Mouse (Mus musculus): ENCODE measurements at regions not wholly inside any gene's neighbourhood (a gene's known extent, or its start where the extent isn't known, plus 50 kb on each side); places are given as distances from the start of the nearest gene placed in this dataset.

GRCm38 (mm10) chr13:115911524-115912459 lies 397.7 kb downstream of the Isl1 start:
- no peak for TF ChIP-seq POLR2A (IDR thresholded peaks at IDR 0.05; ENCODE audit: borderline replicate concordance, extremely low read depth, insufficient read depth, insufficient read length, poor library complexity, severe bottlenecking)
- TF ChIP-seq CTCF (IDR thresholded peaks at IDR 0.05; ENCODE audit: borderline replicate concordance, extremely low read depth, insufficient read depth, insufficient read length) = no peak
- peak; percentile 79 for DNase-seq (ENCODE audit: low read depth)

GRCm38 (mm10) chr13:115910866-115911449 lies 398.5 kb downstream of the Isl1 start:
- DNase-seq (ENCODE audit: low read depth) = peak; percentile 84
- no peak for TF ChIP-seq POLR2A (IDR thresholded peaks at IDR 0.05; ENCODE audit: borderline replicate concordance, extremely low read depth, insufficient read depth, insufficient read length, poor library complexity, severe bottlenecking)
- no peak for TF ChIP-seq CTCF (IDR thresholded peaks at IDR 0.05; ENCODE audit: borderline replicate concordance, extremely low read depth, insufficient read depth, insufficient read length)

- no peak for DNase-seq (ENCODE audit: low read depth)
- TF ChIP-seq POLR2A (IDR thresholded peaks at IDR 0.05; ENCODE audit: borderline replicate concordance, extremely low read depth, insufficient read depth, insufficient read length, poor library complexity, severe bottlenecking) = no peak
- TF ChIP-seq CTCF (IDR thresholded peaks at IDR 0.05; ENCODE audit: borderline replicate concordance, extremely low read depth, insufficient read depth, insufficient read length) = no peak
Observed at GRCm38 (mm10) chr13:115880616-115881015, 428.9 kb downstream of the Isl1 start.

- DNase-seq (ENCODE audit: low read depth) = no peak
- TF ChIP-seq POLR2A (IDR thresholded peaks at IDR 0.05; ENCODE audit: borderline replicate concordance, extremely low read depth, insufficient read depth, insufficient read length, poor library complexity, severe bottlenecking) (no peak), CTCF (IDR thresholded peaks at IDR 0.05; ENCODE audit: borderline replicate concordance, extremely low read depth, insufficient read depth, insufficient read length) (no peak)
Observed at GRCm38 (mm10) chr13:115860480-115860879, 449.0 kb downstream of the Isl1 start.

- no peak for DNase-seq (ENCODE audit: low read depth)
- no peak for TF ChIP-seq CTCF (IDR thresholded peaks at IDR 0.05; ENCODE audit: borderline replicate concordance, extremely low read depth, insufficient read depth, insufficient read length)
- TF ChIP-seq POLR2A (IDR thresholded peaks at IDR 0.05; ENCODE audit: borderline replicate concordance, extremely low read depth, insufficient read depth, insufficient read length, poor library complexity, severe bottlenecking) = no peak
Observed at GRCm38 (mm10) chr13:115856632-115857031, 452.9 kb downstream of the Isl1 start.

GRCm38 (mm10) chr13:115852689-115853356 lies 456.7 kb downstream of the Isl1 start:
- DNase-seq (ENCODE audit: low read depth) = peak; percentile 53

GRCm38 (mm10) chr13:115843121-115843520 lies 466.4 kb downstream of the Isl1 start:
- no peak for TF ChIP-seq POLR2A (IDR thresholded peaks at IDR 0.05; ENCODE audit: borderline replicate concordance, extremely low read depth, insufficient read depth, insufficient read length, poor library complexity, severe bottlenecking)
- no peak for TF ChIP-seq CTCF (IDR thresholded peaks at IDR 0.05; ENCODE audit: borderline replicate concordance, extremely low read depth, insufficient read depth, insufficient read length)
- no peak for DNase-seq (ENCODE audit: low read depth)

More at GRCm38 (mm10) chr13:115852689-115853356, 456.7 kb downstream of the Isl1 start:
- TF ChIP-seq POLR2A (IDR thresholded peaks at IDR 0.05; ENCODE audit: borderline replicate concordance, extremely low read depth, insufficient read depth, insufficient read length, poor library complexity, severe bottlenecking) = no peak
- TF ChIP-seq CTCF (IDR thresholded peaks at IDR 0.05; ENCODE audit: borderline replicate concordance, extremely low read depth, insufficient read depth, insufficient read length) = no peak

GRCm38 (mm10) chr13:115836203-115836768 lies 473.2 kb downstream of the Isl1 start:
- TF ChIP-seq POLR2A (IDR thresholded peaks at IDR 0.05; ENCODE audit: borderline replicate concordance, extremely low read depth, insufficient read depth, insufficient read length, poor library complexity, severe bottlenecking) (no peak), CTCF (IDR thresholded peaks at IDR 0.05; ENCODE audit: borderline replicate concordance, extremely low read depth, insufficient read depth, insufficient read length) (no peak)
- DNase-seq (ENCODE audit: low read depth) = peak; percentile 57

- DNase-seq (ENCODE audit: low read depth) = peak; percentile 14
- TF ChIP-seq CTCF (IDR thresholded peaks at IDR 0.05; ENCODE audit: borderline replicate concordance, extremely low read depth, insufficient read depth, insufficient read length) = no peak
- TF ChIP-seq POLR2A (IDR thresholded peaks at IDR 0.05; ENCODE audit: borderline replicate concordance, extremely low read depth, insufficient read depth, insufficient read length, poor library complexity, severe bottlenecking) = no peak
Observed at GRCm38 (mm10) chr13:115825191-115825590, 484.3 kb downstream of the Isl1 start.

GRCm38 (mm10) chr13:115822527-115822926 lies 487.0 kb downstream of the Isl1 start:
- TF ChIP-seq CTCF (IDR thresholded peaks at IDR 0.05; ENCODE audit: borderline replicate concordance, extremely low read depth, insufficient read depth, insufficient read length) = no peak
- TF ChIP-seq POLR2A (IDR thresholded peaks at IDR 0.05; ENCODE audit: borderline replicate concordance, extremely low read depth, insufficient read depth, insufficient read length, poor library complexity, severe bottlenecking) = no peak
- peak; percentile 55 for DNase-seq (ENCODE audit: low read depth)

GRCm38 (mm10) chr13:115814211-115814610 lies 495.3 kb downstream of the Isl1 start:
- DNase-seq (ENCODE audit: low read depth) = no peak
- TF ChIP-seq POLR2A (IDR thresholded peaks at IDR 0.05; ENCODE audit: borderline replicate concordance, extremely low read depth, insufficient read depth, insufficient read length, poor library complexity, severe bottlenecking) (no peak), CTCF (IDR thresholded peaks at IDR 0.05; ENCODE audit: borderline replicate concordance, extremely low read depth, insufficient read depth, insufficient read length) (no peak)

Data from brain, embryonic 14.5 days (tissue).